Mouse (Mus musculus) lung, postnatal 14 days (tissue): Measurements from ENCODE around the gene Sft2d1.

ENCODE experiments used
- DNase-seq: peaks from one replicate; pipeline ENCODE4 v3.0.0; 2021

The Sft2d1 gene

DNA sequence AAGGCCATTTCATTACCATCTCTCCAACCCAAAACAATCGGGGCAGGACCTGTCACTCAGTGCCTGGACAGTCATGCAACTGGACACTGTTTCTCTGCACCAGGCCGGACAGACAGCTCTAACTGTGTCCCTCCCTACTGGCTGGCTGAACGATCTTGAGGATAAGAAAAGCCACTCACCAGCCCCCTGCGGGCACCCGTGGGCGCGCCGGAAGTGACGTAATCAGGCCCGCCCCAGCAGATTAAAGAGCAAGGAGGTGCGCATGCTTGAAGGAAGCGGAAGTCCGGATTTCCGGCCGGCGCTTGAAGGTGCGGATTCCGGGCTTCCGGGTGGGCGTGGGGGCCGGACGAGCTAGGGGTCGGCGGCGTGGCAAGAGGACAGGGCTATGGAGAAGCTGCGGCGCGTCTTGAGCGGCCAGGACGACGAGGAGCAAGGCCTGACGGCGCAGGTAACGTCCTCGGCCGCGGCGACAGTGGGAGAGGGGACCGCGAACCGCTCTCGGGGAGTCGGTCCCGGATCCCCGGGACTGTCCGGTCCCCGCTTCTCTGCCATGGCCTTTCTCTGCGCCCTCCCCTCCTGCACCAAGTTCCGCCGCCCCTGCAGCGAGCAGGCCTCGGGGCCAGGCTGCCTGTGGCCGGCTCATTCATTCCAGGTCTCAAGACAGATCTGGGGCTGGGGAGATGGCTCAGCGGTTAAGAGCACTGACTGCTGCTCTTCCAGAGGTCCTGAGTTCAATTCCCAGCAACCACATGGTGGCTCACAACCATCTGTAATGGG is at the start of gene Sft2d1:
Gene Sft2d1, plus strand, starts transcription at position 265 of the 777 bp plus-strand sequence.
- peak; percentile 98 for DNase-seq

DNA sequence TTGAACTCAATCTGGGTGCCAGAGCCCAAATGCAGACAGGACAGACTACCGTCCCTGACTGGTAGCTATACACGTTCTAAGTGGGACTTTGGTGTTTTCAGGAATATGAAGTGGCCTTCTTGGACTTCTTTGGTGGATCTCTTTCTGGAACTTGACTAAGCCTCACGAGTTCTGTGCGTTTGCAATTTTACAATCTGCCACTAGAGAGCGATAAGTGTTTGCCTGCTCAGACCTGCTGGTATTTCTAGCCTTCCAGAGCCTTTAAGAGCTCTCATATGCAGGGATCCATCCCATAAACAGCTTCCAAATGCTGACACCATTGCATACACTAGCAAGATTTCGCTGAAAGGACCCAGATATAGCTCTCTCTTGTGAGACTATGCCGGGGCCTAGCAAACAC is 46.3 kb upstream of the Sft2d1 start:
- DNase-seq = peak; percentile 62

DNA sequence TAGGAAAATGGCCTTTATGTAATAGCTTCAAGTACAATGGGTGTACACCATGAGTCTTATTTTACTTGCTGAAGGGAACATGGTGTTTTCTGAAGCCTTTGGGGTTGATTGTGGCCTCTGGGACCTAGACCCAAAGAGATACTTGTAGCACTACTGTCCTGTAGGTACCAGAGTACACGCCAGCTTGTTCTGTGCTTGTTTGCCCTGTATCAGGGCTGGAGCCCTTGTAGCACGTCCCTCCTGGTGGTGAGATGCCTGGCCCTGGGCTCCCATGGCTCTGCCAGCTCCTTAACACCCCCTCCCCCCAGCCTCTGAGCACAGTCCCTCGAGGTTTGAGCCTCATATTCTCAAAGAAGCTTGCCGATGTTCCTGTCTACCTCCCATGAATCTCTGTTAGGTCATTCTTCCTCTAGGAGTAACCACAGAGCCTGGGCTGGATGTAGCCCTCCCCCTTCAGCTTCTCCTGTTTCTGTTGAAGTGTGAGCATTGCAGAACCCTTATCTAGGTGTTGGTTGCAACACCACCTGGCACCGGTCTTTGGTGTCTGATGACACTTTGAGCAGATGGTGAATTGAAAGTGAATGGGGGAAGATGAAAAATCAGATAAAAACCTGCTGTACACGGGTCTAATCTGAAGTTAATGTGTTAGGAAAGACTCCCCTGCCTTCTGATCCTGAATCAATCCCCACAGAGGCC is 38.7 kb upstream of the Sft2d1 start:
- DNase-seq = peak; percentile 40

DNA sequence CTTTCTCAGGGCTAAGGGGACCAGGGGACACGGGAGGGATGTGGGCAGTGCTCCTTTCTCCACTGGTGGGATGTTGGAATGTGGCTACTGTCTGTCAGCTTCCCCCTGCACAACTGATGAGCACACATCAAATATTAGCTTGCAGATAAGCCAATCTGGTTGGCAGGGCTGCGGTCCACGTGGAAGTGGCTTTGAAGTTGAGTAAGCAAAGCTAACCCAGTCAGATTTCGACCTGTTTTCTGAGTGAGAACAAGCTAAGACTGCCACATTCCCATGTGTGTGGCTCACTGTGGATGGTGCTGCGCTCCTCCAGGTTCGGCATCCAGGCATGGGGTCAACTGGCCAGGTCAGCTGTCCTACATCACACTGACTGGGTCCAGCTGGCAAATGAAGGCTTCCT is 38.0 kb upstream of the Sft2d1 start:
- DNase-seq = no peak

DNA sequence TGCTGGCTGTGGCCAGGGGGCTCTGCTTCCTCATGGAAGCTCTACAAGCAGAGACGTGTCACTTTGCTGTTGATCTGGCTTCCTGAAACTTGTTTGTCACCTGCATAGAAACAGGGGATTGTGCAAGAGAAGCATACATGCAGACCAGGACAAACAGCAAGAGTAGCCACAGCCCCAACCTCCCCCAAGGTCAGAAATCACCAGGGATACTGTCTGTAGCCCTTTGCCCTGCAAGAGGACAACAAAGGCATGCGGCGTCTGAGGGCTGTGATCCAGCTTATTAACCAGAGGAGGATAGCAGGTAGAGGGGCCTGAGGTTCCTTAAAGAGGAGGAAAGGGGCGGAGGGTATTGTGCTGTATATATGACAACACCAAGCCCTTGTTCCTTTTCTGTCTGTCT is 34.8 kb upstream of the Sft2d1 start:
- DNase-seq = no peak

DNA sequence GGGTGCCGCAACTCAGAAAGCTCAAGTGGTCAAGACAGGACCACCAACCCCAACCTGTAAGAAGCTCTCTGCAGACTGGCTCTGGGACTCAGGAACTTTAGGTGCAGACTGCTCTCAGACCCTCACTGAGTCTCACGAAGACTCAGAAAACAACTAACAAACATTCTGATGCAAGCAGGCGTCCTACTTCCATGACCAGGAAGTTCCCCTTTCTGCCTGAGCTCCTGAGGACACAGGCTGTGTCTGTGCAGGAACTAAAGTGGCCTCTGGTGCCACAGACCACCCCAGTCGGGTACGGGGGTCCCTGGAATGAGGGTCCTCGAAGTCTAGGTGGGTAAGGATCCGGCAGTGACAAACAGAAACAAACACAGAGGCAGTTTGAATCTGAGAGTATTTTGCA is 34.2 kb upstream of the Sft2d1 start:
- no peak for DNase-seq

DNA sequence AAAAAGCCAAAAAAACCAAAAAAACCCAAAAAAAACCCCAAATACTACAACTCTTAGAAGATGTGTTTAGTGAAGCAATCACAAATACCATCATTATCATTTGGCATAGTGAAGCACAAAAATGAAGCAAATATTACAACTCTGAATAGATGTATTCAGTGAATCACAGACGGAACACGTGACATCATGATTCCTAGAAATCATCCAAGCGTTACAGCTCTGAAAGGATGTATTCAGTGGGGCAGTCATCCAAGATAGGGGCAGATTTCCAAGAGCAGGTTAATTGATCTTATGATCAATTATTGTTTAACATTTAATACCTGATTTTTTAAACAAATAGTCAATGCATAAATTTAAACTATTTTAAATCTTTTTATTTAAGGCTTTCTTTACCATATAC is 33.6 kb upstream of the Sft2d1 start:
- no peak for DNase-seq

DNA sequence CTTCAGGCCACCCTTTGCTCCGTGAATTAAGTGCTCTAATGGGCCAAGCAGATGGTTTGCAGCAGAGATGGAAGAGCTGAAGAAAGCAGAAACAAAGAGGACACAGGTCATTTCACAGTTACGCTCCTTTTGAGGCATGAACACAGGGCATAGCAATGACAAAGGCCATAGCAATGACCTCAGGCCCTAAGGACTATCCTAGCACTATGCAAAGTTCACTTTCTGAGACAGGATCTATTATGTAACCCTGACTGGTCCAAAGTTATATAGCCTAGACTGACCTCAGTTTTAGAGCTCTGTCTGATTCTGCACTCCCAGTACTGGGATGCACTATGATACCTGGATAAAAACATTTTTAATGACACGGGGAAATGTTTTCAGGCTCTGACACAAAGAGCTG is 32.5 kb upstream of the Sft2d1 start:
- DNase-seq = no peak

DNA sequence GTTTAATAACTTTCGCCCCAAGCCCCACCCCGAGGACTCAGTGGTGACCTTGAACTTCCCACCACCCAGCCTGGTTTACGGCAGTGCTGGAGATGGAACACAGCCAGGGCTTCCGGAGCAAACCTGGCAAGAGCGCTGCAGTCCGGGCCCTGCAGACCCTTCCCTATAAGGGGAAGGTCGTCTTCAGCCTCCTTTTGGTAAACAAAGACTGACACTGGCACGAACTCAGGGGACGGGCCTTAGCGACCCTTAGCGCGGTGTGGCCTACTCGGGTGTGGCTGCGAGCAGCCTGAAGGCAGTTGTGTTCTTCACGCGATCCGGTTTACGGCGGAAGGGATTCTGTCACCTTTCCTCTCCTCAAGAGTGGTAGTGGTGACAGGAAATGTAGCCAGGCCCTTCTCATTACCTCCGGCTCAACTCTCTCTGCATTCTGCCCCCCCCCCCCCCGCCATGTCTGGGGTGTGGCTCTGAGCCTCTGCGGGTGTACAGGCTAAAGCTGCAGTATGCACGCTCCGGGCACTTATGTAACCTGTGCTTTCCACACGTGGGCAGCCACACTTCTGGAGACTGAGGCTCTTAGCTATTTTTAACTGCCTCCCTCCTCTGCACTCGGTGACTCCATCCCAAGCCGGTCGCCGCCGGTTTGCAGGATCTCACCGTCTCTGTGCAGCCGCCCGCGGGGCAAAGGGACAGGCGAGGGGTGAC is 27.9 kb upstream of the Sft2d1 start, which contains the start of gene Mpc1:
Gene Mpc1, plus strand, starts transcription at position 84 of the 705 bp plus-strand sequence.
- peak; percentile 64 for DNase-seq

DNA sequence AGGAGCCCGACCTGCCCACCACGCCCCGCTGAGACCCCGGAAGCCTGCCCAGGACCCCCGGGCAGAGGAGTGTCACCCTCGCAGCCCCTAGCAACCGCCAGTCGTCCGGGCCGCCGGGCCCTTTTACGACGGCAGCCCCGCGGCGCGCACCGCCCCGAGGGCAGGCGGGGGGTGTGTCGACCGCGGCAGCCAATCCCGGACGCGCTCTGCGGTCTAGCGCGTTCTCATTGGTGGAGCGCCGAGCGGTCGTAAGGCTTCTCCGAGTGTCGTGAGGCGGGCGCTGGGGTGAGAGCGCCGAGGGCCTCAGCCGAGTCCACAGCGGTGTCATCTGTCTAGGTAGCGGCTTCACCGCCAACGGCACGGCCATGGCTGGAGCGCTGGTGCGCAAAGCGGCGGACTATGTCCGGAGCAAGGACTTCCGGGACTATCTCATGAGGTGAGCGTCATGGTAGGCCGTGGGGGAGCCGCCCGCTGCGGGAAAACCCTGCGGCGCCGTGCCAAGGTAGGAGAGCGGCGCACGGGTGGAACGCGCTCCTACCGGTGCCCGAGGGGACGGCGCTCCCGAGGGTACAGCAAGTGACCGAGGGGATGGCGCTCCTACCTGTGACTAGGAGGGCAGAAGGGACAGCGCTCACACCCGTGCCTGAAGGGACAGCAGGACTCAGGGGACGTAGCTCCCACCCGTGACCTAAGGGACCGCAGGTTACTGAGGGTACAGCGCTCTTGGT is 27.2 kb upstream of the Sft2d1 start:
- peak; percentile 95 for DNase-seq

DNA sequence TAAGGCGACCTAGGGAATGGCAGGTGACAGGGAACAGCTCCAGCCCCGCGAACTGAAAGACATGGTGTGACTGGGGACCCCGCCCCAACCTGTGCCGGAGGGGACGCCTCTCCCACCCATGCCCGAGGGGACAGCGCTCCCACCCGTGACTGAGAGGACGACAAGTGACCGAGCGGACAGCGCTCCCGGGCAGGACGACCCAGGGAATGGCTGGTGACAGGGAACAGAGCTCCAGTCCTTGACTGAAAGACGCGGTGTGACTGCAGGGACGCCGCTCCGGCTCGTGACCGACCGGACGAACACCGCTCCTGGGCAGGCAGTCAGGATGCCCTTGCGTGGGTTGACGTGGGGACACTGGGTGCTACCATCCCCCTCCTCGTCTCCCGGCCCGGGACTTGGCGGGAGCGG is 26.6 kb upstream of the Sft2d1 start:
- DNase-seq = peak; percentile 25

DNA sequence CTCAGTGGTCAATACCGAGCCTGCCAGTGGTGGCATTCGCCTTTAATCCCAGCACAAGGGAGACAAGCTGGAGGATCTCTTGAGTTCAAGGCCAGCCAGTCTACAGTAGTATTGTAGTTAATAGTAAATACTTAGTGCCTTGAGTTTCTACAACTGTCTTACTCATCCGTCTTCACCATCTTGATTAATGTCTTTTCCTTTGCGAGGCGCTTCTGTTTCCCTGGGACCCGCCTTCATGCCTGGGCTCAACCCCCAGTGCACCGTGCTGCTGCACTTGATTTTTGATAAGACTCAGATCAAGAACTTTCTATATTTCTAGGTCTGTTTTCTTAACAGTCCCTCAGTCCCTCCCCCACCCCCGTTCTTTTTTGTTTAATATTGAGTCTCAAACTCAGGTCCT is 25.8 kb upstream of the Sft2d1 start:
- DNase-seq = no peak

DNA sequence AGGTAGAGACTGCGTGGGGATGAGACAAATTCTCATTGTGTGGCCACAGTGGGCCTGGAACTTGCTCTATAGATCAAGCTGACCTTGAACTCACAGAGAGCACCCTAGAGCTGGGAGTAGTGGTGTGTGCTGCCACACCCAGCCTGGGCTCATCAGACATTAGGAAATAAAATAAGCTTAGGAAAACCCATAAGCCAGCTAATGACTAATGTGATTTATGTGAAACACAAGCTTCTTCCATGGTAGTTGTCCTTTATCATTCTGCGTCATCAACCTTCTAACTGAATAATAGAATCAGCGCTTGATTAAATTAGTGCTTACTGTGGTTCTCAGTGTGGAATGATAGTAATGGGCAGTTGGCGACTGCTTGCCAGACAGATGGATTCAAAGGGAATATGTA is 23.9 kb upstream of the Sft2d1 start:
- no peak for DNase-seq

DNA sequence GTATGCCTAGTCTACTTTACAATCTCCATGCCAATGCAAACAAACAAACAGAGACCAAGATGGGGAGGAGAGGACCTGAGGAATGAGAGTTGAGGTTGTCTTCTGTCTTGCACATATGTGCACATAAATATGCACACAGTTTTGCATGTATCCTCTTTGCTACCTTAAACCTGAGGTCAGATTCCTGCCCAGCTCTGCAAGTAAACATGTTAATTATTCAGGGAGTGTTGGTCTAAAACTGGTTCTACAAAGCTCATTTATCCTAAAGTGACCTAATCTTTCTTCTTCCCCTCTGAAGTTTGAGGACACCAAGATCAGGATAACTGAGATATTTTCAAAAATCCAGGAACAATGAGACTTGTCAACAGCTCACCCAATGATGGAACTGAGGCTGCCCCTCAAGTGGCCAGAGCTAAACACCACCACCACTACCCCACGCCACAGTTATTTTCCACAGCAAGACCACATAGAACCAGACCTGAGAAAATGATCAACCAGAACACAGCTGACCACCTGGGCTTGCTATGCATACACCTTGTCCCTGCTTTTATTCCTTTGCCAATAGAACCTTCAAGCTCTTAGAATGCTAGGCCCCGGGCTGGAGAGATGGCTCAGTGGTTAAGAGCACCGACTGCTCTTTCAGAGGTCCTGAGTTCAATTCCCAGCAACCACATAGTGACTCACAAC is 20.8 kb upstream of the Sft2d1 start:
- DNase-seq = no peak

DNA sequence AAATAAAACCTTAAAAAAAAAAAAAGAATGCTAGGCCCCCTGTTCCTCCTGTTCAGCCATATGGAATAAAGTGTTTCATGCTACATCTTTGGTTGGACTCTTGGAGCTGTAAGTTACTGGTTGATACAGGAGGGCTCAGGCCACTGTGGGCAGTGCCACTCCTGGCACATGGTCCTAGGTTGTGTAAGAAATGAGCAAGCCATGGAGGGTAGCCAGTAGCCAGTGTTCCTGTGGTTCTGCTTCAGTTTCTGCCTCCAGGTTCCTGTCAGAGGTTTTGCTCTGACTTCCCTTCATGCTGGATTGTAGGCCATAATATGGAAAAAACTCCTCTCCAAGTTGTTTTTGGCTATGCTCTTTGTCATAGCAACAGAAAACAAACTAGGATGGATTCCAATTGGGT is 20.2 kb upstream of the Sft2d1 start:
- no peak for DNase-seq

DNA sequence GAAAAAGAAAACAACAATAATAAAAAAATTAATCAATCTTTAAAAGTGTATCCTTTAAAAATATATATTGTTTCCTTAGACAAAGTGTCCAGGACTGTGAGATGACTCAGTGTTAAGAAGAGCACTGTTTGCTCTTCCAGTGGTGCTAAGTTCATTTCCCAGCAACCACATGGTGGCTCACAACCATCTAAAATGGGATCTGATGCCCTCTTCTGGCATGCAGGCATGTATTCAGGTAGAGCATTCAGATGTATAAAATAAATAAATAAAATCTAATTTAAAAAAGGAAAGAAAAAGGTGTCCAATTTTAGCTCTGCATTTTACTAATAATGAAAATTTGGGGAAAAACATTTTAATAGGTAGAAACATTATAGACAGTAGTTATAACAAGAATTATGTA is 15.1 kb upstream of the Sft2d1 start:
- DNase-seq = no peak

DNA sequence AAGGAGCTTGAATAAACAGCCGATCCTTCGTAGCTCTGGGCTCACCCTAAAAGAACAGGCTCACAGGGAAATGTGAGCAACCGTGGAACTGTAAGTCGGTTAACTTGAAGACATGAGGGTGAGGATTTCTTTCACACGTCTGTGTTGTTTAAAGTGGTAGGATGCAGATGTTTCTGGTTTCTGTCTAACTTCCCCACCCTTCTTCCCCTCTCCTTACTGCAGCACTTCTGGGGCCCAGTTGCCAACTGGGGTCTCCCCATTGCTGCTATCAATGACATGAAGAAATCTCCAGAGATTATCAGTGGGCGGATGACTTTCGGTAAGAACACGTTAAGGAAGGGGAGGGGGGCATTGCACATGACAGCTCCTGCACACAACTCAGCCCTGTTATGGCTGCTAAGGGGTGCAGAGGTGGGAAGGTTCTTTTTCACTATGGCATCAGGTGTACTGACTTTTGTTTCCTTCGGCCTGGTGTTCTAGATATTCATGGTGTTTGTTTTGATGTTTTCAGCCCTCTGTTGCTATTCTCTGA is 14.5 kb upstream of the Sft2d1 start:
- no peak for DNase-seq

DNA sequence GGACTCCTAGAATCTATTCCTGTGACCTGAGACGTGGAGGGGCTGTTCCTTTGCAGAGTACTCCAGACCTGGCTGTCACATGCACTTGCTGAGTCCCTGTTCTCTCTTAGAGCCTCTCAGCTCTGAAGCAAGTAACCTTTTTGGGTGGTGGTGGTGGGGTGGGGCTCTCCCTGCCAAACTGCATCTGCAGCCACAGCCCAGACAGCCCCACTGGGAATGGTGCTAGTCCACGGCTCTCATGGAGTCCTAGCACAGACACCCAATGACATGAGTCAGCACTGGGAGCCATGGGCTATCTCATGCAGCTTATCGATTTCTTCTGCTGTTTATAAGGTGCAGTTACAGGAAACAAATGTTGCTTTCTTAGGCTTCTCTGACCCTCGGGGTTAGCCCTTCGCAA is 13.2 kb upstream of the Sft2d1 start:
- no peak for DNase-seq

DNA sequence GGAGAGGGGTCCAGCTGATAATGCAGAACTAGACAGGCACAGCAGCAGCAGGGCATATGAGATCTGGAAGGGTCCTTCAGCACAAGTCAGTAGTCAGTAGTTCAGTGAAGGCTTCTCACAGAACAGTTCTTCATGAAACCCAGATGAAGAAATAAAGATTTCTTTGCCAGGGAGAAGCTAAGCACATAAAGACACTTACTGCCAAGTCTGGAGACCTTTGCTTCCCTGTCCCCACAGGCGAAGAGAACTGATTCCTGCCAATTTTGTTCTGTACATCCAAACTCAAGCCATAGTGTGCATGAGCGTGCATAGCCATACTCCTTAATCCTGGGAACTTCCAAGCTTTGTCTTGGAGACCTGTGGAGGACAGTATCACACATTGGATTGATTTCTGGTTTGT is 12.6 kb upstream of the Sft2d1 start:
- no peak for DNase-seq

DNA sequence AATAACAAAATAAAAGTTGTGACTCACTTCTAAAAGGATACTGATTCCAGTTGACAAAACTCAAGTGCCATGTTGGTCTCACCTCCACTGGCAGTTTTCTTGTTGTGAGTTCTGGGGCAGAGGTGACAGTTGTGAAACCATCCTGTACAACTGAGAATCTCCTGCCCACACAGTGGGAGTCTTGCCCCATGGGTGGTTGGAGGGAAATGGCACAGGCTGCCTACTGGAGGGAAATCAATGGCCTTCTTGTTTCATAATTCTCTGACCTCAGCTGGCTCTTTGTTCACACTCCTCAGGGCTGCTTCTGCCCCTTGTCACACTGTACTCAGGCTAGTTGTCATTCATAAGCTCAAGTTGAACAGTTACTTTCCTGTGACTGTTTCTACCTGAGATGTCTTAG is 11.4 kb upstream of the Sft2d1 start:
- DNase-seq = peak; percentile 15

DNA sequence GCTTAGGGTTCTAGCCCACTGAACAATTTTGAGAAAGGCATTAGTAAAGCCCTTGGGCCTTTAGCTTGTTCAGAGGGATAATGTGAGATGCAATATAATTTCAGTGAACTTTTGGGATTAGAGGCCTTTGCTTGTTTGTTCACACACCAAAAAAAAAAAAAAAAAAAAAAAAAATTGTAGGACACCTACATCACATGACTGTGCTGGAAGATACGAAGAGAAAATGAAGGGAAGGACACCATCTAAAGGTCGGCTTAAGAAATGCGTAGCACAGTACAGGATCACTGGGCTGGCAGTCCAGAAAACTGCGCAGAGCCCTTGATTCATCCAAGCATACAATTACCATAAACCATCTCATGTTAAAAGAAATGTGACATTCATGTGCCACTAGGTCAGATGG is 9.4 kb upstream of the Sft2d1 start:
- no peak for DNase-seq

DNA sequence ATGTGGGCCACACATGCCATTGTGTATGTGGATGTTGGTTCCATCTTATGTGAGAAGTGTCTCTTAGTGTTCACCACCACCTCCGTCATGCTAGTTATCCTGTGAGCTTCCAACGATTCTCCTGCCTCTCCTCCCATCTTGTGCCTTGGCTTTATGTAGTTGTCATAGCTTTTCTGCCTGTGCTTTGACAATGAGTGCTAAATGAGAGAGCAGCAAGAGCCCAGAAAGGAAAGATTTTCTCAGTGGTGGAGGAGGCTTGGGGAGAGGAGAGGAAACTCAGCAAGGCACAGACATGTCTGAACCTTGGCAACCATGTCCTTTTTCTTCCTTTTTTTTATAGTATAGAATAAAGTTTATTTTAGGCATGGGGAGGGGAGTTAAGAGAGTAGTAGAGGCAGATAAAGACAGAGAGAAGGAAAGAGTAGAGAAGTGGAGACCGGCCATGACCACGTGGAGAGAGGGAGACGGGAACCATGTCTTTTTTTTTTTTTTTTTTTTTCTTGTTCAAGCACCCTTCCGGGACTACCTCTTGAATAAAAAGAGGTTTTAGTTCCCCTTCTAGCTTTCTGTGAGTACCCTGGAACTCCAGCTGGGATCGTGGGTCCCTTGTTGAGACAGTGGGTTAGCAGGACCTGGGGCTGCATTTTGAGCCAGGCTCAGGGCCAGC is 8.0 kb upstream of the Sft2d1 start:
- no peak for DNase-seq
